Mouse (Mus musculus) cerebral cortex, adult 2 months (tissue): Measurements from ENCODE around the gene Kpnb1.

Experiments used
- WGBS: fragments of 180-500 bp; shearing (Covaris S2); methylation state at CpG from one replicate; pipeline ENCODE4 v1.1.7; 2018; 5-methylcytosine and 5-hydroxymethylcytosine counted together

Gene Kpnb1

GRCm38 (mm10) chr11:97187764-97188642 is at the start of gene Kpnb1:
Gene Kpnb1 (minus strand): TSS chr11:97187881.
- WGBS, result under 1% methylated on average over 99 of the region's 101 CpGs

- WGBS, result 79% methylated on average over 5 of the region's 5 CpGs
Measured at GRCm38 (mm10) chr11:97232436-97232835, 44.8 kb upstream of the Kpnb1 start.

GRCm38 (mm10) chr11:97229396-97229795 is 41.7 kb upstream of the Kpnb1 start:
- WGBS, result 72% methylated on average over 2 of the region's 2 CpGs

GRCm38 (mm10) chr11:97228985-97229384 is 41.3 kb upstream of the Kpnb1 start:
- 86% methylated on average over 7 of the region's 7 CpGs for WGBS

- WGBS, result 97% methylated on average over 1 of the region's 1 CpGs
Measured at GRCm38 (mm10) chr11:97226131-97226530, 38.5 kb upstream of the Kpnb1 start.

- 20% methylated on average over 3 of the region's 3 CpGs for WGBS
Measured at GRCm38 (mm10) chr11:97223485-97223884, 35.8 kb upstream of the Kpnb1 start.

GRCm38 (mm10) chr11:97221611-97222010 is 33.9 kb upstream of the Kpnb1 start:
- WGBS, result 91% methylated on average over 2 of the region's 2 CpGs

GRCm38 (mm10) chr11:97220211-97220610 is 32.5 kb upstream of the Kpnb1 start:
- 50% methylated on average over 3 of the region's 3 CpGs for WGBS

GRCm38 (mm10) chr11:97214411-97214810 is 26.7 kb upstream of the Kpnb1 start:
- 95% methylated on average over 5 of the region's 5 CpGs for WGBS

GRCm38 (mm10) chr11:97210728-97211400 is 23.2 kb upstream of the Kpnb1 start:
- WGBS, result 94% methylated on average over 9 of the region's 9 CpGs

GRCm38 (mm10) chr11:97207011-97207422 is 19.3 kb upstream of the Kpnb1 start:
- 36% methylated on average over 8 of the region's 8 CpGs for WGBS

GRCm38 (mm10) chr11:97199519-97199918 is 11.8 kb upstream of the Kpnb1 start:
- WGBS, result 86% methylated on average over 6 of the region's 6 CpGs

GRCm38 (mm10) chr11:97198601-97199000 is 10.9 kb upstream of the Kpnb1 start:
- 24% methylated on average over 5 of the region's 5 CpGs for WGBS

- WGBS, result 77% methylated on average over 8 of the region's 8 CpGs
Measured at GRCm38 (mm10) chr11:97197021-97197420, 9.3 kb upstream of the Kpnb1 start.

GRCm38 (mm10) chr11:97196541-97196940 is 8.9 kb upstream of the Kpnb1 start:
- WGBS, result 73% methylated on average over 12 of the region's 12 CpGs

GRCm38 (mm10) chr11:97191915-97192620 is 4.4 kb upstream of the Kpnb1 start:
- WGBS, result 76% methylated on average over 6 of the region's 6 CpGs

GRCm38 (mm10) chr11:97190992-97191391 is 3.3 kb upstream of the Kpnb1 start:
- WGBS, result 87% methylated on average over 6 of the region's 6 CpGs

GRCm38 (mm10) chr11:97189645-97190044 is 2.0 kb upstream of the Kpnb1 start:
- 81% methylated on average over 6 of the region's 6 CpGs for WGBS

- WGBS, result 35% methylated on average over 3 of the region's 3 CpGs
Measured at GRCm38 (mm10) chr11:97189231-97189630, 1.6 kb upstream of the Kpnb1 start.

- WGBS, result under 1% methylated on average over 15 of the region's 15 CpGs
Measured at GRCm38 (mm10) chr11:97188643-97188955, 918 bp upstream of the Kpnb1 start.

- under 1% methylated on average over 69 of the region's 74 CpGs for WGBS
Measured at GRCm38 (mm10) chr11:97186947-97187763, 526 bp downstream of the Kpnb1 start.
